Mouse (Mus musculus) ES-Bruce4 (cell line): Measurements from ENCODE around the gene Agpat1. TPM values are rescaled to one million over a fixed set of nuclear protein-coding genes. Genes with fewer than 3 reads are reported as not detected.

ENCODE experiments used
- H3K27ac ChIP-seq: 2 replicates; pipeline ENCODE4 v1.5.1; 2012; ENCODE audit warnings: low read length, inconsistent platforms; ENCODE audit not compliant: insufficient read depth
- H3K27me3 ChIP-seq: 2 replicates; pipeline ENCODE4 v1.6.1; 2012; ENCODE audit warnings: mild to moderate bottlenecking, low read length, inconsistent platforms; ENCODE audit not compliant: control insufficient read depth, poor library complexity, insufficient read depth, severe bottlenecking
- H3K36me3 ChIP-seq: 2 replicates; pipeline ENCODE4 v1.6.1; 2012; ENCODE audit warnings: inconsistent platforms, mild to moderate bottlenecking, low read length, moderate library complexity; ENCODE audit not compliant: control insufficient read depth, poor library complexity, insufficient read depth, severe bottlenecking
- H3K4me1 ChIP-seq: one replicate; pipeline ENCODE4 v1.8.1; 2011; ENCODE audit warnings: low read length; ENCODE audit not compliant: control insufficient read depth, insufficient read depth
- H3K4me3 ChIP-seq: 2 replicates; pipeline ENCODE4 v1.5.1; 2011; ENCODE audit warnings: low read depth, mild to moderate bottlenecking, low read length
- H3K9ac ChIP-seq: 2 replicates; pipeline ENCODE4 v1.6.1; 2012; ENCODE audit warnings: low read depth, mild to moderate bottlenecking, inconsistent platforms; ENCODE audit not compliant: poor library complexity, severe bottlenecking
- H3K9me3 ChIP-seq: replicated peaks from 2 replicates; pipeline ENCODE4 v1.6.1; 2012; ENCODE audit warnings: mild to moderate bottlenecking, low read length, inconsistent platforms; ENCODE audit not compliant: control insufficient read depth, poor library complexity, insufficient read depth, severe bottlenecking
- CTCF ChIP-seq: IDR thresholded peaks from one replicate; pipeline ENCODE4 v1.8.1; 2011; ENCODE audit warnings: low read depth, low read length
- EP300 ChIP-seq: IDR thresholded peaks from 2 replicates; pipeline ENCODE4 v1.6.1; 2011; ENCODE audit warnings: low read depth, low read length; ENCODE audit not compliant: insufficient read depth
- POLR2A ChIP-seq: IDR thresholded peaks from one replicate; pipeline ENCODE4 v1.8.1; 2011; ENCODE audit warnings: low read length; ENCODE audit not compliant: insufficient read depth
- polyA plus RNA-seq: library from polyadenylated mRNA; stranded (reverse); fragments of >200 nt; gene quantifications from 2 replicates; pipeline ENCODE4 v1.2.4, GENCODE M21; 2011; ENCODE audit warnings: low read depth; ENCODE audit not compliant: missing spikeins, insufficient read depth, insufficient read length

Agpat1 gene
- polyA plus RNA-seq, 1 experiment: 66.8 TPM

DNA sequence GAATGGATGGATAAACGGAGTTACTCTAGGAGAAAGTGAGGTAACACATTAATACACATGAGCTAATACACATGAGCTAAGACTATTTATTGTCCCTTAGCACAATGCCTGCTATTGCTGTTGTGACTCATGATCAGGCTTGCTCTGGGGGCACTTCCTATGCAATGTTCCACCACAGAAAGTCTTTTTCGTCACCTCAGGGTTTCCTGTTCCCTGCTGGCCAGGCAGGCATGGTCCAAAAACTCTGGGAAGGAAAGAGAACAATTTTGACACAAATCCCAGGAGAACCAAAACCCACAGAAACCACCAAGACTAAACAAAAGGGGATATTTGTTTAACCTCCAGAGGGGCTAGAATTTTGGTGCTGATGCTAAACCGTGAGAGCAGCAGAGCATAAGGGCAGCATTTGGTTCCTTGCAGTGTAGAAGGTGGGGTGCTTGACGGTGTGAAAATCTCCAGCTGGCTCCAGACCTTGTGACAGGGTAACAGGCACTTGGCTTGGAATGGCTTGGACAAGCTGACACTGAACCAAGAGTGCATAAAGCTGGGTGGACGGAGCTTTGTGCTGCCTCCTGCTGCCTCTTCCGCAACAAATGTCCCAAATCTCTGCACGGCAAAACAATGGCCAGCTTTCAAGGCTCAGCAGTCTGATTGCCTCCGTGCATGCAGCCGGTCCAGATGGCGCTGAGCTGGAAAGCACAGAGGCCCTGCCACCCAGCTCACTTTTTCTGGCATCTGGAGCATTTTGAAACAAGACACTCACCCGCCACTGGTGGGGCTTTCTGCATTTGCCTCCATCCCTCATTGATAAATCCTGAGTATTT, 36.9 kb downstream of the Agpat1 start:
- Histone ChIP-seq H3K4me3 (no peak overlapping the region), H3K4me1 (no peaks in the 10 kb centered on the region), H3K27me3 (no peaks in the 10 kb centered on the region), H3K9me3 (no peaks in the 10 kb centered on the region), H3K9ac (no peak overlapping the region), H3K36me3 (no peaks in the 10 kb centered on the region), H3K27ac (no peak overlapping the region)
- TF ChIP-seq CTCF (no peak), EP300 (no peak), POLR2A (no peak)

GRCm38 (mm10) chr17:34641945-34642344, 37.9 kb downstream of the Agpat1 start:
- H3K36me3 ChIP-seq: no peaks in the 10 kb centered on the region
- H3K9me3 ChIP-seq: no peaks in the 10 kb centered on the region
- no peak overlapping the region for H3K27ac ChIP-seq
- no peak overlapping the region for H3K4me3 ChIP-seq
- H3K9ac ChIP-seq: no peak overlapping the region
- H3K27me3 ChIP-seq: no peaks in the 10 kb centered on the region
- H3K4me1 ChIP-seq: no peaks in the 10 kb centered on the region
- no peak for TF ChIP-seq CTCF
- no peak for TF ChIP-seq EP300
- no peak for TF ChIP-seq POLR2A

GRCm38 (mm10) chr17:34643379-34643778, 39.3 kb downstream of the Agpat1 start:
- Histone ChIP-seq H3K27ac (no peak overlapping the region), H3K9ac (no peak overlapping the region), H3K27me3 (no peaks in the 10 kb centered on the region), H3K36me3 (no peaks in the 10 kb centered on the region), H3K9me3 (no peaks in the 10 kb centered on the region), H3K4me3 (no peak overlapping the region), H3K4me1 (no peaks in the 10 kb centered on the region)
- TF ChIP-seq CTCF (no peak), POLR2A (no peak), EP300 (no peak)

GRCm38 (mm10) chr17:34643944-34644343, 39.9 kb downstream of the Agpat1 start:
- Histone ChIP-seq H3K4me1 (no peaks in the 10 kb centered on the region), H3K9ac (no peak overlapping the region), H3K27ac (no peak overlapping the region), H3K9me3 (no peaks in the 10 kb centered on the region), H3K27me3 (no peaks in the 10 kb centered on the region), H3K36me3 (no peaks in the 10 kb centered on the region), H3K4me3 (no peak overlapping the region)
- TF ChIP-seq EP300 (no peak), CTCF (no peak), POLR2A (no peak)

DNA sequence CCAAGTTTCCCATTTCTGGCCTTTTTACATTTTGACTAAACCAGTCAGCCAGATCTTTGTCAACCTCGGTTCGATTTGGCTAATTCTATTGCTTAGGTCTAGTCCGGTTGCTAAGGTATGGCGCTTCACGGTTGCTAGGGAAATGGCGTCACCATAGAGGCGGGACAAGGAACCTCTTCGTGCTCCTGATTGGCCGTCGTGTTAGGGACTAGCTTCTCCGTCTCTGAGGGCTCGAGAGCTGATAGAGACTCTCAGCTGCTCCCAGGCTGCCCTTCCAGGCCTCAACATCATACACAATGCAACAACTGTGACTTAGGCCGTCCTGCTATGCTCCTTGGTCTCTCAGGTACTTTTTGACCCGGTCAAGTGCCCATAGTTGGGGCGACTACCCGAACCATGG, 40.5 kb downstream of the Agpat1 start, which contains the start of gene Fkbpl:
Gene Fkbpl, plus strand, starts transcription at position 157 of the 400 bp plus-strand sequence.
- H3K9me3 ChIP-seq: no peaks in the 10 kb centered on the region
- peaks cover 4% of the 10 kb centered on the region; the same call in 1 of the 2 replicates for H3K36me3 ChIP-seq
- H3K4me1 ChIP-seq: no peaks in the 10 kb centered on the region
- TF ChIP-seq EP300: no peak
- H3K9ac ChIP-seq: peak within 1 kb of the TSS; percentile 49
- H3K27me3 ChIP-seq: no peaks in the 10 kb centered on the region
- H3K4me3 ChIP-seq: peak within 1 kb of the TSS; percentile 98
- H3K27ac ChIP-seq: no peak within 1 kb of the TSS; the same call in 1 of the 2 replicates

DNA sequence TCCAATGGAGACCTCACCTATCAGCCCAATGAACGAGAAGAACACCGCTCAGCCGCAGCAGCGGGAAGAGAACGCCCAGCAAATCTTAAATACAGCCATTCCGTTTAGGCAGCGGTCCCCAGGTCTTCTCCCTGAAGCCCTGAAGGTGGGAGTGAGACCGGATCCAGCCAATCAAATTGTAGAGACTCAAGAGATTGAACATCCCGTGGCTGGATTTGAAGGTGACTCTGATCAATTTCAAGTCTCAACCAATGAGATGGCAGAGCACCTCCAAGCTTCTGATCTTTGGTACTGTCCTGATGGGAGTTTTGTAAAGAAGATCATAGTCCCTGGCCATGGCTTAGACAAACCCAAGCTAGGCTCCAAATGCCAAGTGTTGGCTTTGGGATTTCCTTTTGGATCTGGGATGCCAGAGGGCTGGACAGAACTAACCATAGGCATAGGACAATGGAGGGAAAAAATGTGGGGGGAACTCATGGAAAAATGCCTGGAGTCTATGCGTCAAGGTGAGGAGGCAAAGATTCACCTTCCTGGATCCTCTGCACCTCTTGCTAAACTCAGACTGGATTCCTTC, 41.3 kb downstream of the Agpat1 start:
- no peak overlapping the region for H3K27ac ChIP-seq
- no peaks in the 10 kb centered on the region for H3K4me1 ChIP-seq
- H3K9me3 ChIP-seq: no peaks in the 10 kb centered on the region
- H3K36me3 ChIP-seq: peaks cover 4% of the 10 kb centered on the region; the same call in 1 of the 2 replicates
- peak overlapping the region; percentile 49 for H3K9ac ChIP-seq
- no peaks in the 10 kb centered on the region for H3K27me3 ChIP-seq
- peak overlapping the region; percentile 98 for H3K4me3 ChIP-seq
- TF ChIP-seq CTCF (no peak), EP300 (no peak), POLR2A (no peak)
